In the genomic region with DNA sequence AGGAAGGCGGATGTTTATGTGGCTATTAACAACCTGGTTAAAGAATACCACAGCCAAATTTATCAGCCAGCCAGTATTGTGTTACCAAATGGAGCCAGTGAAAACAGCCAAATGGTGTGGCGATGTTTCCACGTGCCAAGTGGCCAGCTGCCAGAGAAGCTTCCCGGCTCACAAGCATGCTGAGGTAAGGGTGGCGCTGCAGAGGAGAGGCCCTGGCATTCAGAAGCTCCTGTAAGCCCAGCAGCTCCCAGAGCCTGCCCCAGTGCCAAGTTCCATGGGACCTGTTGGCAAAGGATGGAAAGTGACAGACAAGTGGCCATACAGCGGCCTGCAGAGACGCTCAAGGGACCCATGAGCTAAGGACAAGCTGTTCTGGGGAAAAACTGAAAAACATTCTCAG, we compare ENCODE assay signal across 10 mouse cellular contexts.
A peak's percentile ranks its signal among the peaks of the same experiment; 100 is the strongest.
DNase-seq lines count a peak whose midpoint lies in the region; ATAC-seq lines count a peak whose summit lies in the region.
"Had no signal": no experiment of that assay in that cellular context is flagged by ENCODE, and none has a peak within 500 bp of the region (broad histone marks: within the 10 kb centered on the region; RNA-seq: fewer than 3 reads in every experiment).

No protein-coding gene starts in this region.

- H3K9me3 ChIP-seq in hindbrain, embryonic 15.5 days: no peaks in the 10 kb centered on the region
- H3K9me3 ChIP-seq in hindbrain, embryonic 11.5 days (ENCODE audit: control insufficient read depth, low read length): no peaks in the 10 kb centered on the region
- H3K9me3 ChIP-seq: embryonic facial prominence, embryonic 13.5 days; limb, embryonic 12.5 days had no signal

- WGBS in hindbrain, embryonic 15.5 days: 56% methylated on average over 7 of the region's 7 CpGs
- 85% methylated on average over 7 of the region's 7 CpGs for WGBS in hindbrain, embryonic 11.5 days

- no peaks in the 10 kb centered on the region for H3K27me3 ChIP-seq in hindbrain, embryonic 15.5 days
- no peaks in the 10 kb centered on the region for H3K27me3 ChIP-seq in hindbrain, embryonic 11.5 days (ENCODE audit: control insufficient read depth, insufficient read depth, low read length)
- H3K27me3 ChIP-seq: embryonic facial prominence, embryonic 13.5 days; limb, embryonic 12.5 days had no signal

- no peak for DNase-seq in hindbrain, embryonic 11.5 days (ENCODE audit: low spot score)
- DNase-seq in brain, adult 2 months (ENCODE audit: low read depth, low spot score): peak; percentile 97
- DNase-seq in gastrocnemius, adult 8-10 months (ENCODE audit: low spot score in 2 of 2): peak; percentile 30 to 66
- DNase-seq in layer of hippocampus, adult 9-10 months (ENCODE audit: low spot score): peak; percentile 21
- no peak for DNase-seq in spleen, adult 18-20 months
- DNase-seq in thymus, postnatal 25 days: no peak
- DNase-seq in spleen, postnatal 36 days (ENCODE audit: low spot score in 2 of 2): no peak

- H3K27ac ChIP-seq in hindbrain, embryonic 15.5 days (replicated peaks): no peak overlapping the region
- H3K27ac ChIP-seq in hindbrain, embryonic 11.5 days (ENCODE audit: low read depth, low read length): no peak overlapping the region
- H3K27ac ChIP-seq: embryonic facial prominence, embryonic 13.5 days; limb, embryonic 12.5 days had no signal

- no peaks in the 10 kb centered on the region for H3K36me3 ChIP-seq in hindbrain, embryonic 15.5 days
- no peaks in the 10 kb centered on the region for H3K36me3 ChIP-seq in hindbrain, embryonic 11.5 days (ENCODE audit: control insufficient read depth, insufficient read depth, low read length)
- H3K36me3 ChIP-seq: embryonic facial prominence, embryonic 13.5 days; limb, embryonic 12.5 days had no signal

- H3K4me1 ChIP-seq in hindbrain, embryonic 15.5 days (replicated peaks): no peaks in the 10 kb centered on the region
- no peaks in the 10 kb centered on the region for H3K4me1 ChIP-seq in hindbrain, embryonic 11.5 days (replicated peaks; ENCODE audit: control insufficient read depth, insufficient read depth, low read length)
- H3K4me1 ChIP-seq: embryonic facial prominence, embryonic 13.5 days; limb, embryonic 12.5 days had no signal

- H3K4me2 ChIP-seq in hindbrain, embryonic 15.5 days: no peak overlapping the region
- H3K4me2 ChIP-seq in hindbrain, embryonic 11.5 days (replicated peaks; ENCODE audit: low read depth, low read length): no peak overlapping the region
- H3K4me2 ChIP-seq: embryonic facial prominence, embryonic 13.5 days; limb, embryonic 12.5 days had no signal

- 0 out of 2 replicates have a peak, but pooled peaks have one; percentile 48 for ATAC-seq in hindbrain, embryonic 15.5 days (ENCODE audit: low FRiP score, low read depth)
- no peak for ATAC-seq in hindbrain, embryonic 11.5 days (ENCODE audit: low FRiP score)

- no peak overlapping the region for H3K9ac ChIP-seq in hindbrain, embryonic 15.5 days
- H3K9ac ChIP-seq in hindbrain, embryonic 11.5 days (ENCODE audit: low read depth, low read length): no peak overlapping the region
- H3K9ac ChIP-seq: embryonic facial prominence, embryonic 13.5 days; limb, embryonic 12.5 days had no signal

- no peak overlapping the region for H3K4me3 ChIP-seq in hindbrain, embryonic 15.5 days
- no peak overlapping the region for H3K4me3 ChIP-seq in hindbrain, embryonic 11.5 days (ENCODE audit: low read depth, low read length)
- H3K4me3 ChIP-seq: embryonic facial prominence, embryonic 13.5 days; limb, embryonic 12.5 days had no signal

Comparison
In these comparisons a context has a peak if more than half of its experiments do, and no peak if none do; other contexts are left out.
1. DNase-seq: peak in brain, adult 2 months (single experiment), gastrocnemius, adult 8-10 months (2 of 2) and layer of hippocampus, adult 9-10 months (single experiment); none in hindbrain, embryonic 11.5 days (single experiment), spleen, adult 18-20 months (0 of 2), thymus, postnatal 25 days (single experiment) and spleen, postnatal 36 days (0 of 2).